Mouse (Mus musculus): ENCODE measurements around the gene Pus3. TPM values are rescaled to one million over a fixed set of nuclear protein-coding genes. Genes with fewer than 3 reads are reported as not detected.
A peak's percentile ranks its signal among the peaks of the same experiment; 100 is the strongest.
"Not testable (repeated sequence)": the region's sequence is repeated elsewhere in the genome, so short reads cannot be mapped to it uniquely, and the experiment has no call there.

Gene Pus3
- total RNA-seq, 1 experiment from 2014 or later, result 36.8 TPM

- 0 out of 4 replicates have a peak, but pooled peaks of 1 of the 2 experiments have one; percentile 37 for ATAC-seq (replicated peaks in 1 of 2; ENCODE audit: insufficient read depth in 1 of 2, low FRiP score in 2 of 2, low TSS enrichment in 1 of 2, low read depth in 1 of 2, poor library complexity in 2 of 2, severe bottlenecking in 2 of 2)
Observed at GRCm38 (mm10) chr9:35587674-35588073, 29.3 kb downstream of the Pus3 start.

- peak; percentile 58 to 76; a peak in 3 of 4 replicates for ATAC-seq (replicated peaks in 1 of 2; ENCODE audit: insufficient read depth in 1 of 2, low FRiP score in 2 of 2, low TSS enrichment in 1 of 2, low read depth in 1 of 2, poor library complexity in 2 of 2, severe bottlenecking in 2 of 2)
Observed at GRCm38 (mm10) chr9:35592903-35593302, 34.5 kb downstream of the Pus3 start.

GRCm38 (mm10) chr9:35607647-35608405, 49.4 kb downstream of the Pus3 start:
- no peak for ATAC-seq (replicated peaks in 1 of 2; ENCODE audit: insufficient read depth in 1 of 2, low FRiP score in 2 of 2, low TSS enrichment in 1 of 2, low read depth in 1 of 2, poor library complexity in 2 of 2, severe bottlenecking in 2 of 2)

- ATAC-seq (replicated peaks in 1 of 2; ENCODE audit: insufficient read depth in 1 of 2, low FRiP score in 2 of 2, low TSS enrichment in 1 of 2, low read depth in 1 of 2, poor library complexity in 2 of 2, severe bottlenecking in 2 of 2), result no peak
Observed at GRCm38 (mm10) chr9:35611841-35612240, 53.4 kb downstream of the Pus3 start, which contains the start of gene Pate4. TSS of gene Pate4 (minus strand) at chr9:35611941.

GRCm38 (mm10) chr9:35614005-35614404, 55.6 kb downstream of the Pus3 start:
- 0 out of 4 replicates have a peak, but pooled peaks of 1 of the 2 experiments have one; percentile 32 for ATAC-seq (replicated peaks in 1 of 2; ENCODE audit: insufficient read depth in 1 of 2, low FRiP score in 2 of 2, low TSS enrichment in 1 of 2, low read depth in 1 of 2, poor library complexity in 2 of 2, severe bottlenecking in 2 of 2)

GRCm38 (mm10) chr9:35616784-35617183, 58.4 kb downstream of the Pus3 start:
- not testable (repeated sequence) for ATAC-seq (replicated peaks in 1 of 2; ENCODE audit: insufficient read depth in 1 of 2, low FRiP score in 2 of 2, low TSS enrichment in 1 of 2, low read depth in 1 of 2, poor library complexity in 2 of 2, severe bottlenecking in 2 of 2)

Other genes with a start within 250 kb of the Pus3 start
- gene Cdon, start 137.5 kb upstream of the Pus3 start, total RNA-seq (2017), result 0.94 and 2.0 TPM in 2 replicates
- not detected in 2 replicates for gene Gm1113, start 40.3 kb upstream of the Pus3 start, total RNA-seq (2017)
- gene Ddx25, start 67 bp upstream of the Pus3 start, total RNA-seq (2017), result 0.31 TPM in 1 of 2 replicates, not detected in the other
- not detected in 2 replicates for gene Pate2, start 11.7 kb downstream of the Pus3 start, total RNA-seq (2017)
- 6.9 and 10.8 TPM in 2 replicates for gene Hyls1, start 11.8 kb downstream of the Pus3 start, total RNA-seq (2017)
- gene Pate4, start 53.3 kb downstream of the Pus3 start, total RNA-seq (2017), result not detected in 2 replicates
- gene Pate3, start 89.6 kb downstream of the Pus3 start, total RNA-seq (2017), result not detected in 2 replicates
- not detected in 2 replicates for gene Pate1, start 128.8 kb downstream of the Pus3 start, total RNA-seq (2017)
- gene Gm17677, start 182.5 kb downstream of the Pus3 start, total RNA-seq (2017), result not detected in 2 replicates
- gene Gm17727, start 219.5 kb downstream of the Pus3 start, total RNA-seq (2017), result not detected in 2 replicates
- not detected in 2 replicates for gene Gm27235, start 231.5 kb downstream of the Pus3 start, total RNA-seq (2017)
- gene D730048I06Rik, start 231.5 kb downstream of the Pus3 start, total RNA-seq (2017), result not detected in 2 replicates

All from hematopoietic stem cell, adult 5-6 weeks (primary cell).